Mouse (Mus musculus) inflammation-experienced regulatory T-cells, adult 6 months (primary cell): ENCODE results near the gene Psme3. TPM values are rescaled to one million over a fixed set of nuclear protein-coding genes. Genes with fewer than 3 reads are reported as not detected.

ENCODE experiments used
- ATAC-seq: one replicate; pipeline ENCODE4 v1.8.0; 2017
- polyA plus RNA-seq, 3 experiments: library from polyadenylated mRNA; unstranded; fragments of 100-300 nt; shearing (Covaris generic); gene quantifications; one replicate each; pipeline ENCODE4 v1.2.1; 2017

The Psme3 gene
- polyA plus RNA-seq, 3 experiments from 2014 or later = 25.8 to 37.6 (median 36.8) TPM

GRCm38 (mm10) chr11:101354438-101355010, 38.5 kb downstream of the Psme3 start:
- no peak for ATAC-seq

GRCm38 (mm10) chr11:101355916-101356315, 39.9 kb downstream of the Psme3 start:
- no peak for ATAC-seq

- no peak for ATAC-seq
Observed at GRCm38 (mm10) chr11:101357505-101358182, 41.6 kb downstream of the Psme3 start.

- no peak for ATAC-seq
Observed at GRCm38 (mm10) chr11:101359776-101360175, 43.8 kb downstream of the Psme3 start.

GRCm38 (mm10) chr11:101360651-101361113, 44.7 kb downstream of the Psme3 start:
- ATAC-seq = no peak

GRCm38 (mm10) chr11:101364531-101364931, 48.5 kb downstream of the Psme3 start:
- ATAC-seq = no peak

GRCm38 (mm10) chr11:101367326-101367935, 51.4 kb downstream of the Psme3 start, which contains the start of gene G6pc:
G6pc (plus strand) TSS chr11:101367561.
- ATAC-seq = no peak

GRCm38 (mm10) chr11:101370141-101370540, 54.1 kb downstream of the Psme3 start:
- ATAC-seq = no peak

Other genes starting within 250 kb of the Psme3 start
- 1 to 10 TPM; 4.4 to 7.3 (median 5.7) TPM for gene Naglu, start 246.2 kb upstream of the Psme3 start, polyA plus RNA-seq
- under 1 TPM in 1 of 3 experiments, not detected in 2; 0.26 TPM for gene Hsd17b1, start 237.8 kb upstream of the Psme3 start, polyA plus RNA-seq
- gene Coasy, start 233.6 kb upstream of the Psme3 start, polyA plus RNA-seq = 10 to 100 TPM; 16.5 to 21.0 (median 18.2) TPM
- gene Mlx, start 228.9 kb upstream of the Psme3 start, polyA plus RNA-seq = 10 to 100 TPM; 61.9 to 74.3 (median 66.5) TPM
- gene Psmc3ip, start 220.8 kb upstream of the Psme3 start, polyA plus RNA-seq = 10 to 100 TPM in 1 of 3 experiments, 1 to 10 TPM in 2; 7.7 to 19.7 (median 10.0) TPM
- 10 to 100 TPM; 15.1 to 26.8 (median 21.4) TPM for gene Retreg3, start 196.3 kb upstream of the Psme3 start, polyA plus RNA-seq
- gene Tubg1, start 196.3 kb upstream of the Psme3 start, polyA plus RNA-seq = 10 to 100 TPM; 24.7 to 32.4 (median 24.7) TPM
- 1 to 10 TPM; 1.2 to 1.8 (median 1.5) TPM for gene Tubg2, start 160.3 kb upstream of the Psme3 start, polyA plus RNA-seq
- gene Cntnap1, start 145.7 kb upstream of the Psme3 start, polyA plus RNA-seq = under 1 TPM in 2 of 3 experiments, not detected in 1; 0.09 to 0.15 TPM
- not detected for gene Plekhh3, start 144.9 kb upstream of the Psme3 start, polyA plus RNA-seq
- gene Ccr10, start 140.8 kb upstream of the Psme3 start, polyA plus RNA-seq = under 1 TPM in 2 of 3 experiments, not detected in 1; 0.33 to 0.55 TPM
- gene Ezh1, start 89.8 kb upstream of the Psme3 start, polyA plus RNA-seq = 10 to 100 TPM; 38.0 to 70.6 (median 62.7) TPM
- not detected for gene Ramp2, start 70.2 kb upstream of the Psme3 start, polyA plus RNA-seq
- 100 to 1,000 TPM; 134 to 144 (median 138) TPM for gene Vps25, start 62.5 kb upstream of the Psme3 start, polyA plus RNA-seq
- gene Wnk4, start 55.6 kb upstream of the Psme3 start, polyA plus RNA-seq = 1 to 10 TPM in 1 of 3 experiments, under 1 TPM in 1, not detected in 1; 0.75 to 2.9 TPM
- gene Cntd1, start 37.2 kb upstream of the Psme3 start, polyA plus RNA-seq = 1 to 10 TPM in 1 of 3 experiments, under 1 TPM in 2; 0.63 to 1.2 (median 0.71) TPM
- 100 to 1,000 TPM; 129 to 132 (median 131) TPM for gene Coa3, start 37.1 kb upstream of the Psme3 start, polyA plus RNA-seq
- gene Becn1, start 13.9 kb upstream of the Psme3 start, polyA plus RNA-seq = 10 to 100 TPM; 62.1 to 87.3 (median 74.1) TPM
- 10 to 100 TPM in 1 of 3 experiments, 1 to 10 TPM in 2; 2.5 to 12.3 (median 4.9) TPM for gene Aoc2, start 8.8 kb downstream of the Psme3 start, polyA plus RNA-seq
- not detected for gene Aoc3, start 14.4 kb downstream of the Psme3 start, polyA plus RNA-seq
- not detected for gene G6pc, start 51.3 kb downstream of the Psme3 start, polyA plus RNA-seq
- gene Aarsd1, start 101.4 kb downstream of the Psme3 start, polyA plus RNA-seq = 10 to 100 TPM; 34.2 to 43.2 (median 40.5) TPM
- 1 to 10 TPM in 1 of 3 experiments, under 1 TPM in 2; 0.46 to 1.3 (median 0.57) TPM for gene Gm27029, start 108.6 kb downstream of the Psme3 start, polyA plus RNA-seq
- 1 to 10 TPM; 6.7 to 7.2 (median 6.9) TPM for gene Rundc1, start 108.9 kb downstream of the Psme3 start, polyA plus RNA-seq
- gene Ptges3l, start 109.1 kb downstream of the Psme3 start, polyA plus RNA-seq = 1 to 10 TPM; 1.6 to 2.2 (median 2.1) TPM
- 100 to 1,000 TPM; 523 to 733 (median 603) TPM for gene Rpl27, start 126.1 kb downstream of the Psme3 start, polyA plus RNA-seq
- 100 to 1,000 TPM; 143 to 171 (median 153) TPM for gene Ifi35, start 132.2 kb downstream of the Psme3 start, polyA plus RNA-seq
- not detected for gene Rnd2, start 148.8 kb downstream of the Psme3 start, polyA plus RNA-seq
- 1 to 10 TPM; 1.7 to 2.5 (median 1.9) TPM for gene Vat1, start 150.0 kb downstream of the Psme3 start, polyA plus RNA-seq
- 10 to 100 TPM in 1 of 3 experiments, 1 to 10 TPM in 2; 2.8 to 13.3 (median 3.8) TPM for gene Brca1, start 235.7 kb downstream of the Psme3 start, polyA plus RNA-seq
- 10 to 100 TPM; 53.2 to 76.6 (median 56.5) TPM for gene Nbr1, start 235.9 kb downstream of the Psme3 start, polyA plus RNA-seq